Mouse (Mus musculus): ENCODE data around the gene Arhgap17. TPM values are rescaled to one million over a fixed set of nuclear protein-coding genes. Genes with fewer than 3 reads are reported as not detected.

The Arhgap17 gene
- total RNA-seq (2015) (123 and 129 TPM in 2 replicates), total RNA-seq (2017) (40.7 and 51.7 TPM in 2 replicates)

DNA sequence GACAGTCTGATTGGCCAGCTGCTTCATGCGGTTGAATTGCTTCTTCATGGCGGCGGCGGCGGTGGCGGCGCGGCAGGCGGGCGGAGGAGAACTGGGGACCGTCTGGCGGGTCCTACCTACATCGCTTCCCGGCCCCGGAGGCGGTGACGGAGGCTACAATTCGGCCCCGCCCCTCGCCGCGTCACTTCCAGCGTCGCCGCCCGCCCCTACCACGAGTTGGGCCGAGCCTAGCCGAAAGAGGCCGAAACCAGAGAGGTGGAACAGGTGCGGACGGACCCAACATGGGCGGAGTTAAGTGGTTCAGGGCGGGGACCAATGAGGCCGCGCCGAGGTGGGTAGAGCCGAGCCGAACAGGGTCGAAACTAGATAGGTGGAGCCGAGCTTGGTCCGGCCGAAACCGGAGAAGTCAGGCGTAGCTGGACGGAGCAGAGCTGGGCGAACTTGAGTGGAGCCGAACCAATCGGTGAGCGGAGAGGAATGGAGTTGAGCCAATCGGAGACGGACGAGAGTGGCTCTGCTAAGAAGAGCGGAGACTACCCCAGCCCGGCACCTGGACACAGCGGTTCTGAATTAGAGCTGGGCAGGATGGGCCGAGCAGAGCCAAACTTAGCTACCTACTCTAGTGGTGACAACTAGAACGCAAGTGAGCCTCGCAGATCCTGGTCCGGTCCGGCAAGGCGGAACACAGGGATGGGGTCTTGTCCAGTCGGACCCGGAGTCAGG is at the start of gene Arhgap17, which contains the start of gene Lcmt1:
TSS of gene Arhgap17 (minus strand) at position 157 of the 723 bp plus-strand sequence.
TSS of gene Lcmt1 (plus strand) at position 26 of the 723 bp plus-strand sequence.
- ATAC-seq (ENCODE audit: poor library complexity, severe bottlenecking) = peak; percentile 68

GRCm38 (mm10) chr7:123417661-123418060 is 47.9 kb upstream of the Arhgap17 start:
- no peak for ATAC-seq (ENCODE audit: poor library complexity, severe bottlenecking)

DNA sequence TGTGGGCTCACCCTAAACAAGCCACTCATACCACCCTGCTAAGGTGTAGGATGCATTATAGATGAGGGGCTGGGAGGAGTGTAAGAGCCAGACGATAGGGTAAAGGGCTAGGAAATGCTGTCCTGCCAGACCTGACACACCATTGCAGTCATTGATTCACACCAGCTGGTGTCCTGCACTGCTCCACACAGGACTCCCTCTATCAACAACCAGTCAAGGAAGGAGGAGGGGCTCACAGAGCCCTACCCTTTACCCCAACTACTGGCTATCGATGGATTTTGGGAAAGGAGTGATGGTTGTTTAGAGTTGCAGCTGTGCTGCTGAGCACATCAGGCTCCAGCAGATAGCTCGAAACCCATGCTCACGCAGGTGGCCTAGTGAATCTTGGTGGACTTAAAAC is 47.1 kb upstream of the Arhgap17 start:
- no peak for ATAC-seq (ENCODE audit: poor library complexity, severe bottlenecking)

- no peak for ATAC-seq (ENCODE audit: poor library complexity, severe bottlenecking)
Measured at GRCm38 (mm10) chr7:123412143-123412542, 42.4 kb upstream of the Arhgap17 start.

DNA sequence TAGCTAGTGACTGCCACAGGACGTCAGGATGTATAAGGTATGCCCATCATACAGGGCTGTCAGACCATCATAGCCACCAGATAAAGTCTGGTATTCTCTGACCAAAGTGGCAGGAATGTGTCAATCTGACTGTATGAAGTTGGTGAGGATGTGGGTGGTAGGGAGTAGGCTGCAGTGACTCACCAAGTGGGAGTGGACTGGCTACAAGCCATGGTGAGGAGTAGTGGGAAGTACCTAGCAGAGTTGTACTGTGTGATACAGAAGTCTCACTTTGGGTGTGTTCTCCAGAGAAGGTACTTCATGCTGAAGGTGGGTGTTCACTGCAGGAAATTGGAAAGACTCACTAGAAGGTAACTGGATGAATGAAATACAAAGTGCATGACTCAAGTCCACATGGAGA is 41.4 kb upstream of the Arhgap17 start:
- peak; percentile 94 for ATAC-seq (ENCODE audit: poor library complexity, severe bottlenecking)

- ATAC-seq (ENCODE audit: poor library complexity, severe bottlenecking) = peak; percentile 49
Measured at GRCm38 (mm10) chr7:123410502-123410901, 40.8 kb upstream of the Arhgap17 start.

GRCm38 (mm10) chr7:123406988-123407387 is 37.3 kb upstream of the Arhgap17 start:
- no peak for ATAC-seq (ENCODE audit: poor library complexity, severe bottlenecking)

DNA sequence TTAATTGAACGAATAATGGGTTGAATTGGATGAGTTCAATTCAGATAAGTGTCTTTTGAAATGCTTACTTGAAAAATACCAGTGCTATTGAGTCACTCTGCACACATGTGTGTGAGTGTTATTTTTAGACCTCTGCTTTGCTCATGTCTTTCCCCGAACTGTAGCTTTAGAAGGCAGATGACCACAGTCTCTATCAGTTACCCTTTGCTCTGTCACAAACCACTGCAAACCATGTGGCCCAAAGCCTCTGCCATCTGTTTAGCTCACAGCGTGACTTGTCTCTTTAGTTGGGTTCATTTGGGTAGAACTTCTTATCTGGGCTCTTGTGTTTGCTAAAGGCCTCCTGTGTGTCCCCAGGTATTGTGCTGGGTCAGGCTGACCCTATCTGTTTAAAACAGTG is 35.9 kb upstream of the Arhgap17 start:
- ATAC-seq (ENCODE audit: poor library complexity, severe bottlenecking) = no peak

GRCm38 (mm10) chr7:123404198-123404597 is 34.5 kb upstream of the Arhgap17 start:
- ATAC-seq (ENCODE audit: poor library complexity, severe bottlenecking) = no peak

DNA sequence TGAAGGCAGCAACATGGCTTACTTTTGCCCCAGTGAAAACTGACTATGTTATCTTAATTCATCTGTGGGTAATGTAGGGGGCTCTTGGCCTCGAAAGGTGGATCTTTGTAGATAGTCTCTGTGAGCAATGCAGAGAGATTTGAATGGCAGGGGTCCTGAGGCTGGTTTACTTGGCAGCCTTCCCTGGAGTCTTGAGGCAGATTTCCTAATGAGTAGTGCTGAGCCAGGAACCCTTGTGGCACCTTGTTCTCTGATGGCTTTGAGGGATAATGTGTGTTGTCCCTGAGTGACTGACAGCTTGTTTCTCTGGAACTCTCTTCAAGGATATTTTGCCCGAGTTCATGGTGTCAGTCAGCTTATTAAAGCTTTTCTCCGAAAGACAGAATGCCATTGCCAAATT is 31.4 kb upstream of the Arhgap17 start:
- ATAC-seq (ENCODE audit: poor library complexity, severe bottlenecking) = no peak

- no peak for ATAC-seq (ENCODE audit: poor library complexity, severe bottlenecking)
Measured at GRCm38 (mm10) chr7:123399286-123399685, 29.6 kb upstream of the Arhgap17 start.

GRCm38 (mm10) chr7:123398828-123399227 is 29.1 kb upstream of the Arhgap17 start:
- ATAC-seq (ENCODE audit: poor library complexity, severe bottlenecking) = peak; percentile 68

DNA sequence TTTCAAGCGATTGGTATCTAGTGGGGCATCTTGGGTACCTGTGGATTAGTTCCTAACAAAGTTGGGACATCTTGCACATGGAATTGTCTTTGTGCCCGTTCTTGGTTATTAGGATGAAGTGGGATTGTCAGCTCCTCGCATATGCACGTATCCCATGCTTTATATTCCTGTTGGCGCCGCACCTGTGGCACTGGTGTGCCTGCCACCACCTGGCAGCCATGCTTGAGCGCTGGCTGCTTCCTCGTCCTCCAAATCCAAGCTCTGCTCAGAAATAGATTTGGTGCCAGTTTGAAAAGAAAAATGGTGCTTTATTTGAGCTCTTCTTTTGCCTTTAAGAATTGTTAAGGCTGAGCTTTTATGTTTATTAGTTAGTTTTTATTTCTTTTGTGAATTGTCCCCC is 28.2 kb upstream of the Arhgap17 start:
- no peak for ATAC-seq (ENCODE audit: poor library complexity, severe bottlenecking)

DNA sequence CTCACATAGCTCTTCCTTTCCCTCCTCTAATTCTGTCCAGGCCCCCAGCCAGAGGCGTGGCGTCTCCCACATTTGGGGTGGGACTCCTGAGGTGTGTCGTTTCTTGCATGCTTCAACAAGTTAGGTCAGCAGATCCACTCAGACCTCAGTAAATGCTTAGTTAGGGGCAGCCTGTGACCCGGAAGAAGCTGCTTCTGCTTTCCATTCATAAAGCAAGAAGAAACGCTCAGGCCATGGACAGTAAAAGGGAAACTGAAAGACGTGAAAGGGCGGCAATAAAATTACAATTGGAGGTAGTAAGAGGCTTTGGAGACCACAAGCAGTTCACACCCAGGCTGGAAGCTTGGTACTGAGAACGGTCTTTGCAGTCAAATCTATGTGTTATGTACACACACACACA is 27.7 kb upstream of the Arhgap17 start:
- ATAC-seq (ENCODE audit: poor library complexity, severe bottlenecking) = peak; percentile 85

DNA sequence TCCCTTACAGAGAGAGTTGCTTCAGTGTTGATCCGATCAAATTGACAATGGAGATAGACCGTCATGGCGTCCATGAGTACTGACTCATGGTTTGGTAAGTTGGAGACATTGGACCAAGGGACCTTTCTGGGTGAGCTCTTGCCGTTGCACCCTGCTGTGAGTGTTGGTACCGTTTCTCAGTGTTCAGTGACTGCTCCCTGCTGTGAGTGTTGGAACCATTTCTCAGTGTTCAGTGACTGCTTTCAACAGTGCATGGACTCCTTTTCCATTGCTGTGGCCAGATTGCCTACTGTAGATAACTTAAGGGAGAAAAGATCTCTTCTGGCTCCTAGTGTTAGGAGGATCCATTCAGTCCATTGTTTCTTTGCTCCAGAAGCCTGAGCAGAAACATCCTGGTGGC is 27.2 kb upstream of the Arhgap17 start:
- ATAC-seq (ENCODE audit: poor library complexity, severe bottlenecking) = no peak

DNA sequence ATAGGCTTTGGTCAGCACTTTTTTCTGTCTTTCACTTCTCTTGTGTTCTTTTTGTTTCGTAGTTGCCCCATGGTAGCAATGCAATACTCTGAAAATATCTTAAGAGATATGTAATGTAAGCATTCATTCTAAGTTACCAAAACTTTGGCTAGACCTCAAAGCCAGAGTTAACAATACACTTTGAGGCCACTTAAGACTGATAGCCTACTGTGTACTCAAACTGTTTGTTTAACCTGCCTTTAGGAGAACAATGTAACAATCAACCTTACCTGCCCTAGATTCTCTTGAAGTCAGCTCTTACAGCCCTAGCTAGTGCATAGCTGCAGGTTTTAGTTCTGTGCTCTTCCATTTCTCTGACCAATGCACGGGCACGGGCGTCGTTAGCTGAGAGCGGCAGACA is 24.6 kb upstream of the Arhgap17 start:
- ATAC-seq (ENCODE audit: poor library complexity, severe bottlenecking) = no peak

DNA sequence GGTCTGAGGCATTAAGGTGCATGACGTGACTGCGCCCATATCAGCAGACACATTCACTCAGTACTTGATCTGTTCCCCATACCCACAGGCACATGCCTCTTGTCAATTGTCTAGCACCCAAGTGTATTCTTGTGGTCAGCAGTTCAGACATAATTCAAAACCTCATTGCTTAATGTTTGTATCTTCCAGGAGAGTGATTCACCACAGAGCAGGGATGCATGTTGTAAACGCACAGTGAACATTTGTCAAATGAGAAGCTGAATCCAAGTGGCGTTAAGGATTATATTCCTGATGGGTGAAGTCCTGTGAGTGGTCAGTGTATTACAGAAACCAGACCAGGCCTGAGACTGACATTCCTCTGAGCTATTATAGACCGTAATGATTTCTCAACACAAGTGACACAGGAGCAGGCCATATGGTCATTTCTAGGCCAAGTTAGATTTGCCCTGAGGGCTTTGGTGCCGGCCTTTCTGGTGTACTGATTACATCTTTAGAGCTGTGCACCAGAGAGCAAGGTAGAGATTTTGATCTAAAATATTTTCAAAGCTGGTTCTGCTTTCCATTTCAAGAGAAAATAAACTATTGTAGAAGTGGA is 20.1 kb upstream of the Arhgap17 start:
- ATAC-seq (ENCODE audit: poor library complexity, severe bottlenecking) = no peak

DNA sequence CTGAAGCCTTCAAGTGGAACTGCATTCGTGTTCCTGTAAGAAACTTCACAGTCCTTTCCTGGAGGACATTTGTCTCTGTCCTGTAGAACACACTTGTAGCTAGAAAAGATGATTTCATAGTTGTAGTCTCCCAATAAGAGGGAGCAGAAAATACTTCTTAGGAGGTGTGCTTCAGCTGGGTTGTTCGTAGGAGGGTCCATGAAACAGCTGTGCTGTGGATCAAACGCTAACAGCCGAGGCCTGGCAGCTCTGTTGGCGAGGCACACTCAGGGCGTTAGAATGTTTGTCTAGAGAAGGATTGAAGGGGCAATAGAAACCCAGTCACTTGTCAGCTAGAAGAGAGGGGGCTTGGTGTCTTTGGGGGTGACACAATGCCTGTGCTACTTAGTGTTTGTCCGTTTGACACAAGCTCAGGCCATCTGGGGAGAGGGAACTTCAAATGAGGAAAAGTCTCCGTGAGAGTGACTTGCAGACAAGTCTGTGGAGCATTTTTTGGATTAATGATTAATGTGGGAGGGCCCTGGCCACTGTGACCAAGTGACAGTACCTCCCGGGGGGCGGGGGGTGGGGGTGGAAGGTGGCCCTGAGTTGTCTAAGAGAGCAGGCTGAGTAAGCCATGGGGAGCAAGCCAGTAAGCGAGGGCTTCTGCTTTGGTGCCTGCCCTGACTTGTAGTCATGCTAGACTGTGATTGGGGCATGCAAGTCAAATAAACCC is 16.1 kb upstream of the Arhgap17 start:
- ATAC-seq (ENCODE audit: poor library complexity, severe bottlenecking) = no peak

DNA sequence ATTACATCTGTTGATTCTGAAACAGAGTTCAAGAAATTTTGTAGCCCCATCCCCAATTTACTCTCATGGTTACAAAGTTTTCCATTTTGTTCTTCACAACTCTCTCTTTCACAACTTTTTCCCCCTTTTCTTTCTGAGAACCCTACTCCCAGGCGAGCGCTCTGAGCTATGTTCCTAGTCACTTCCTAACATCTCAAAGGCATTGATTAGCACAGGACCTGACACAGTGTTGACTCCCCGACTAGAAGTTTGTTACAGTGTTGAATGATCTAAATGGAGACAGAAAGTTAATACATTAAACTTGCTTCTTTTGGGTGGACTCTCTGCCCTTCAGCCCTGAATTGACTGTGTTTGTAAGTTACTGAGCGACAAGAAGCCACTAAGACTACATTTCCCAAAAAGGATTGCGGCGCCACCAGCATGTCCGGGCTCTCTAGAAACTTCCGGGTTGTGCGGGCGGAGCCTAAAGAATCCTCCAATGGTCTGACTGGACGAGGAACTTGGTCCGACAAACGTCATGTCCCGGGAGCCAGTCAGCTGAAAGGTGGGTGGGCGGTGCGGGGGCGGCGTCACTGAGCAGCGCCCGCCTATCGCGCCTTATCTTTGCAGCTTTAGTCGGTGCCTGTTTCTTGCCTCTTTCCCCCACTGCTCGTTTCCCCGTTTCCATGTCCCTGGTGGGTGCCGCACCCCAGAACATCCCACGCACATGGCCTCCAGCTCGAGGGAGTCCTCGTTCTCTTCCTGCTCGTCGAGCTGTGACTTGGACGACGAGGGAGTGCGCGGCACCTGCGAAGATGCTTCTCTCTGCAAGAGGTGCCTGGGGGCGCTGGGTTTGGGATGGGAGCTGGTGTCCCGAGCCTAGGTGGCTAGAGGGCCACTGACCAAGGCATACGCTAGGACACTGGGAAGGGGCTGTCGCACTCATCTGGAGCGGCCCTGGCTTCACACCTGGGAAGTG is 8.0 kb upstream of the Arhgap17 start:
- peak; percentile 98 for ATAC-seq (ENCODE audit: poor library complexity, severe bottlenecking)

DNA sequence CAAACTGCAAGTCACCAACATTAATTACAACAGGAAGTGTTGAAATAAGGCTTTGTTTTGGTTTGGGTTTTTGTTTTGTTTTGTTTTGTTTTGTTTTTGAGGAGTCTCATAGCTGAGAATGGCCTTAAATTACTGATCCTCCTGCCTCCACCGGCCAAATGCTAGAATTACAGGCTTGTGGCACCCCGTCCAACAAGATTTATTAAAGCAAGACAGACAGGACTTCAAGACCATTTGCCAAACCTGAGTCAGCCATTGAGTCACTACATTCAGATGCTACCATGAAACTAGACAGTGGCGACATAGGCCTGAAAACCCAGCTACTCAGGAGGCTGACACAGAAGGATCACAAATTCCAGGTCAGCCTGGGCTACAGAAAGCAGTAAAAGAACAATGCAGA is 1.8 kb upstream of the Arhgap17 start:
- peak; percentile 11; the same call in 1 of the 2 replicates for ATAC-seq (ENCODE audit: poor library complexity, severe bottlenecking)

GRCm38 (mm10) chr7:123370700-123371099 is 985 bp upstream of the Arhgap17 start:
- ATAC-seq (ENCODE audit: poor library complexity, severe bottlenecking) = no peak
